Mouse (Mus musculus) midbrain, postnatal 0 days (tissue): ENCODE measurements at regions not wholly inside any gene's neighbourhood (a gene's known extent, or its start where the extent isn't known, plus 50 kb on each side); places are given as distances from the start of the nearest gene placed in this dataset.
"Not testable (repeated sequence)": the region's sequence is repeated elsewhere in the genome, so short reads cannot be mapped to it uniquely, and the experiment has no call there.

Experiments
- ATAC-seq: fragments of 200-750 bp; cut with Nextera tagmentation; 2 replicates; pipeline ENCODE4 v1.8.0; 2017; ENCODE audit warnings: moderate number of reproducible peaks, mild to moderate bottlenecking, moderate TSS enrichment, moderate library complexity; ENCODE audit not compliant: low FRiP score
- DNase-seq: peaks from one replicate; pipeline ENCODE4 v3.0.0-alpha.2; 2015; ENCODE audit warnings: low spot score
- H3K27ac ChIP-seq: fragments of 300-500 bp; sonication (generic); 2 replicates; pipeline ENCODE4 v1.5.1; 2014; ENCODE audit warnings: low read depth, mild to moderate bottlenecking, low read length, mixed read lengths
- H3K27me3 ChIP-seq: fragments of 300-500 bp; sonication (generic); 2 replicates; pipeline ENCODE4 v1.6.1; 2014; ENCODE audit warnings: low read length, control low read depth, mixed read lengths; ENCODE audit not compliant: insufficient read depth
- H3K36me3 ChIP-seq: fragments of 300-500 bp; sonication (generic); 2 replicates; pipeline ENCODE4 v1.6.1; 2014; ENCODE audit warnings: low read length, control low read depth, mixed read lengths; ENCODE audit not compliant: insufficient read depth
- H3K4me1 ChIP-seq: fragments of 300-500 bp; sonication (generic); 2 replicates; pipeline ENCODE4 v1.6.1; 2014; ENCODE audit warnings: mild to moderate bottlenecking, control low read depth, antibody characterized with exemption, low read length, mixed read lengths; ENCODE audit not compliant: insufficient read depth
- H3K4me2 ChIP-seq: fragments of 300-500 bp; sonication (generic); 2 replicates; pipeline ENCODE4 v1.6.1; 2014; ENCODE audit warnings: low read depth, mild to moderate bottlenecking, low read length, mixed read lengths; ENCODE audit not compliant: poor library complexity, severe bottlenecking
- H3K4me3 ChIP-seq: fragments of 300-500 bp; sonication (generic); 2 replicates; pipeline ENCODE4 v1.5.1; 2014; ENCODE audit warnings: low read depth, mild to moderate bottlenecking, low read length, moderate library complexity
- H3K9ac ChIP-seq: fragments of 300-500 bp; sonication (generic); replicated peaks from 2 replicates; pipeline ENCODE4 v1.6.1; 2014; ENCODE audit warnings: mild to moderate bottlenecking, low read length, moderate library complexity, mixed read lengths; ENCODE audit not compliant: poor library complexity, severe bottlenecking
- H3K9me3 ChIP-seq: fragments of 300-500 bp; sonication (generic); 2 replicates; pipeline ENCODE4 v1.6.1; 2016; ENCODE audit warnings: low read length, control low read depth
- CTCF ChIP-seq: IDR thresholded peaks from 2 replicates; pipeline ENCODE4 v1.5.1; 2016; ENCODE audit warnings: antibody characterized with exemption, mild to moderate bottlenecking
- WGBS: fragments of 180-500 bp; shearing (Covaris S2); extraction: QIAGEN DNeasy Blood & Tissue Kit; methylation state at CpG from one replicate; pipeline ENCODE4 v1.1.7; 2014; 5-methylcytosine and 5-hydroxymethylcytosine counted together

DNA sequence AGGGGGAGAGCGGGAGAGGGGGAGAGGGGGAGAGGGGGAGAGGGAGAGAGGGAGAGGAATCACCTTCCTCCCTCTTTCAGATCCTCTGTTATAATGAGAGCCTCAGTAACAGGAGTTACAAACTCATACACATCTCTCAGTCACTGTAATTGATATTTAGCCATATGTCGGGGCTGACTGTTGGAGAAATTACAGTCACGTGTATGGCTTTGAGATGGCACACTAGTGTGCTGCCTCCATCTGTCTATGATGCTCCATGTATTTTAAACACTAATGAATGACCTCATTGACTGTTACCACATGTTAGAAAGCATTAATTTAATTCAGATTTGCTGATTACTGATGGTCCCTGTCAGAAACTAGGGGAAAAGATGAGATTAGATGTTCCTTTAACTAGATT lies 102.1 kb upstream of the Wdfy3 start:
- Histone ChIP-seq H3K4me3 (no peak overlapping the region), H3K27ac (no peak overlapping the region), H3K9me3 (no peaks in the 10 kb centered on the region), H3K4me1 (no peaks in the 10 kb centered on the region), H3K9ac (no peak overlapping the region), H3K36me3 (no peaks in the 10 kb centered on the region), H3K4me2 (no peak overlapping the region), H3K27me3 (no peaks in the 10 kb centered on the region)
- ATAC-seq (no peak), DNase-seq (no peak)
- 82% methylated on average over 2 of the region's 3 CpGs for WGBS
- no peak for TF ChIP-seq CTCF

DNA sequence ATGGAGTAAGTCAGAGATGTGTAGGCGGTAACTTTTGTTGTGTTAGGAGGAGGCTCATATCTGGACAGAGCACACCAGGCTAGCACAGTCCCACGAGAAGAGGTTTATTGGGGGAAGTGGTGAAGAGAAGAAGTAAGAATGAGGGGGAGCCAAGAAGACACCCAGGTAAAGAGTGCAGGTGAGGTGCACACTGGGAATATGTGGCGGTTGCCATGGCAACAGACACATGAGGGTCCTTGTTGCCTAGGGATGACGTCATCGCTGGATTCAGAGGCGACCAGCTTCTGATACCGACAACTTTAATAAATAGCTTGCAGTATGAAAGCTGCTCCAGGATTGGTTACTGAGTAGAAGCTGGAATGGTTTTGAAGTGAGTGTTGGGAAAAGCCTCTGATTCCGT lies 110.5 kb upstream of the Wdfy3 start:
- no peaks in the 10 kb centered on the region for H3K9me3 ChIP-seq
- no peak for TF ChIP-seq CTCF
- H3K27ac ChIP-seq = no peak overlapping the region
- no peak overlapping the region for H3K4me2 ChIP-seq
- no peaks in the 10 kb centered on the region for H3K4me1 ChIP-seq
- H3K27me3 ChIP-seq = no peaks in the 10 kb centered on the region
- DNase-seq (peak; percentile 67), ATAC-seq (peak; percentile 47; the same call in 1 of the 2 replicates)
- H3K9ac ChIP-seq = no peak overlapping the region
- H3K4me3 ChIP-seq = no peak overlapping the region
- no peaks in the 10 kb centered on the region for H3K36me3 ChIP-seq
- WGBS = 72% methylated on average over 8 of the region's 8 CpGs

DNA sequence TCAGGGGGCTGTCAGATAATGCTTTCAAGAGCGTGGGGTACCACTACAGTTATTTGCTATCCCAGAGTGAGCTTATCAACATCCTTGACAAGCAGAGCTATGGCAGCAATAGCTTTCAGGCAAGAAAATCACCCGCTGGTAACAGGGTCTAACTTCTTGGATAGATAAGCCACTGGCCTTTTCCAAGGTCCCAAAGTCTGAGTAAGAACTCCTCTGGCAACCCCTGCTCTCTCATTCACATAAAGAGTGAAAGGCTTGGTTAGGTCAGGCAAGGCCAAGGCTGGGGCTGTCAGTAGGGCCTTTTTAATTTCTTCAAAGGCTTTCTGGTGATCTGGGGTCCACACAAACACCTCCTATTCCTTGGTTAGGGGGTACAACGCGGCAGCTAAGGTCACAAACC lies 119.2 kb upstream of the Wdfy3 start:
- ATAC-seq, H3K4me2 ChIP-seq, H3K9ac ChIP-seq, H3K27me3 ChIP-seq, H3K36me3 ChIP-seq, DNase-seq, H3K4me3 ChIP-seq, H3K4me1 ChIP-seq, H3K9me3 ChIP-seq, H3K27ac ChIP-seq: not testable (repeated sequence)
- WGBS = 86% methylated on average over 4 of the region's 4 CpGs

DNA sequence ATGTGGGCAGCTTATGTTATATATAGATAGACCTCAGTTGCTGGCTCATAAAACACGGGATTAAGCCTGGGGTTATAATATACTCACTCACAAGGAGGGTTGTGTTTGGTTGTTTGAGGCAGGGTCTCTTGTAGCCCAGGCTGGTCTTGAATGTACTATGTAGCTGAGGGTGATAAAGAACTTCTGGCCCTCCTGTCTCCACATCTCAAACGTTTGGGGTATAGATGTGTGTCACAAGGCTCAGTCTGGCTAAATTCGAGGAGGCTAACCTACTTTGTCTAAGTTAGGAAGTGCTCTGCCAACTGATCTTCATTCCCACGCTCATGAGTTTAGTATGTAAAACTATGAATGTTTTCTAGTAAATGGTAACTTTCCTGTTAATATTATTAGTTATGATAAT lies 136.7 kb upstream of the Wdfy3 start:
- ATAC-seq (no peak), DNase-seq (no peak)
- TF ChIP-seq CTCF = no peak
- H3K4me3 ChIP-seq = no peak overlapping the region
- H3K4me2 ChIP-seq = no peak overlapping the region
- no peak overlapping the region for H3K27ac ChIP-seq
- H3K27me3 ChIP-seq = no peaks in the 10 kb centered on the region
- no peak overlapping the region for H3K9ac ChIP-seq
- no peaks in the 10 kb centered on the region for H3K9me3 ChIP-seq
- 53% methylated on average over 4 of the region's 4 CpGs for WGBS
- H3K4me1 ChIP-seq = no peaks in the 10 kb centered on the region
- no peaks in the 10 kb centered on the region for H3K36me3 ChIP-seq

DNA sequence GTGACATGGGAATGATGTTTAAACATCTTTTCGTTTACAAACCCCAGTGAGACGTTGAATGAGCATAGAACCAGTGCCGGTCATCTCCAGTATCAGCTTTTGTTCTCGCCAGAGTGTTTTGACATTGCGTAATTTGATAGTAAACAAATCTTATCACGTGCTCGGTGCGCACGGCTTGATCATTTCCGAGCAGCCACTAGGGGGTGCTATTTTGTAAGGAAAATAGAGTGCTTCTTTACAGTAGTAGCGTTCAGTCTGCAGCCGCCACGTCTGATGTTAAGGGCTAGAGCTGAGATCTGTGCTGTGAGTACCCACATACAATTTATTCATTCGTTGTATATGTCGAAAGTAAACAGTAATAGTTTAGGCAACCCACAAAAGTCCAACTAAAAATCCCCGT lies 137.2 kb upstream of the Wdfy3 start:
- Histone ChIP-seq H3K27ac (no peak overlapping the region), H3K27me3 (no peaks in the 10 kb centered on the region), H3K36me3 (no peaks in the 10 kb centered on the region), H3K4me3 (peak overlapping the region; percentile 24), H3K9ac (no peak overlapping the region), H3K9me3 (no peaks in the 10 kb centered on the region), H3K4me1 (no peaks in the 10 kb centered on the region), H3K4me2 (peak overlapping the region; percentile 42)
- TF ChIP-seq CTCF = peak; percentile 92
- ATAC-seq (peak; percentile 90), DNase-seq (peak; percentile 91)
- 3% methylated on average over 16 of the region's 16 CpGs for WGBS

DNA sequence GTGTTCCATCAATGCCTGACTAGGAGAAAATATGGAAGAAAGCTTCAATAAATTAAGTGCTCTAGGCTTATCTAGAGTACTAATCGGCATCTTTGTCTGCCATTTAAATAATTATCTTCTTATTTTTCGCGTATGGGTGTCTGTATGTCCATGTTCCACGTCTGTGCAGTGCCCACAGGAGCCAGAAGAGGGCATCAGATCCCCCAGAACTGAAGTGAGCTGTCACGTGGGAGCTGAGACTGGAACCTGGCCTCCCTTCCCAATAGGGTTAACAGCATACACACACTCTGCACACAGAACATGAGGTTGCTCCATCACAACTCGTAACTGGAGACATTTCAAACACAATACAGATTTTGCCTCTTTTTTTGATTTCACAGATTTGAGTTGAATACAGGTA lies 143.4 kb upstream of the Wdfy3 start:
- no peaks in the 10 kb centered on the region for H3K9me3 ChIP-seq
- H3K36me3 ChIP-seq = no peaks in the 10 kb centered on the region
- peak; percentile 51 for TF ChIP-seq CTCF
- no peak overlapping the region for H3K27ac ChIP-seq
- WGBS = 68% methylated on average over 6 of the region's 6 CpGs
- no peak for DNase-seq
- no peaks in the 10 kb centered on the region for H3K4me1 ChIP-seq
- no peak overlapping the region for H3K4me2 ChIP-seq
- no peak overlapping the region for H3K9ac ChIP-seq
- no peak for ATAC-seq
- H3K27me3 ChIP-seq = no peaks in the 10 kb centered on the region
- H3K4me3 ChIP-seq = no peak overlapping the region

DNA sequence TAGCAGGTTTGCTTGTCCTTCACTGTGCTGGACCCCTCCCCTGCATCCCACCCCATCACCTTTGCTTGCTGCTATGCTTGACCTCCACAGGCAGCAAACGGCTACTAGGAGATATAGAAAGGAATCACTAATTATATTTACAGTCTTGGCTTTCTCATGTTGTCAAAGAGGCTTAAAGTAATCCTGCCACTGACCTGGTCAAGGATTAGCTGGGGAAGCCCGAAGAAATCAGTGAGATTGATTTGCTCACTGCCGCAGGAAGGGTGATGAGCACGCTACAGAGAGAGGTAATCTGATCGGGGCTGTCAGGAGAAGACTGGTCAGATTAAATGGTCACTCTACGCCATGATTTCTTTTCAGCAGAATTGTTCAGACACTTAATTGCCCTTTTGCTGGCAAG lies 157.4 kb upstream of the Wdfy3 start:
- no peak for ATAC-seq
- 22% methylated on average over 6 of the region's 6 CpGs for WGBS

More for the DNA sequence above, 157.4 kb upstream of the Wdfy3 start:
- Histone ChIP-seq H3K4me3 (no peak overlapping the region), H3K4me1 (no peaks in the 10 kb centered on the region), H3K27me3 (no peaks in the 10 kb centered on the region), H3K9ac (no peak overlapping the region), H3K9me3 (no peaks in the 10 kb centered on the region), H3K4me2 (no peak overlapping the region), H3K36me3 (no peaks in the 10 kb centered on the region), H3K27ac (no peak overlapping the region)
- no peak for DNase-seq
- no peak for TF ChIP-seq CTCF
